Mouse (Mus musculus) heart, adult 9 months (tissue): ENCODE data around the gene Tex264.

ENCODE experiments used
- DNase-seq, 2 experiments: peaks; one replicate each; pipeline ENCODE4 v3.0.0; 2022; ENCODE audit warnings: low spot score in 2 of 2

The Tex264 gene

GRCm38 (mm10) chr9:106685249-106686101 lies at the start of gene Tex264:
Tex264 (minus strand) TSS chr9:106685927.
- peak; percentile 86 for DNase-seq

DNA sequence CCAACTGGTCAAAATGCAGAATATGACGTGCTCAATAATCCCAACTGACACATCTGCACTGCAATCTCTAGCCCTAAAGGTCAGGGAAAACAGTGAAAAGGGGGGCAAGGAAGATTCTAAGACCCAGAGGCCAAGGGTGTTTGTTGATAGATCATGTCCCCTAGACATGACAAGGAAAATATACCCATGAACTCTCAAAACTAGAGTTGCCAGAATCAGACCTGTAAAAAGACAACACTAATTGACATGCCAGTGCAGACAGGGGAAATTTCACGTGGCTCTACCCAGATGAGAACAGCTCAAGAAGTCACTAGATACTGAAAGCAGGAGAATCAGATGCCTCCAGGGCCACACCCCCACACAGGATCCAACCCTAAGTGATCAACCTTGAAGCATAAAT lies 48.0 kb upstream of the Tex264 start:
- no peak for DNase-seq

DNA sequence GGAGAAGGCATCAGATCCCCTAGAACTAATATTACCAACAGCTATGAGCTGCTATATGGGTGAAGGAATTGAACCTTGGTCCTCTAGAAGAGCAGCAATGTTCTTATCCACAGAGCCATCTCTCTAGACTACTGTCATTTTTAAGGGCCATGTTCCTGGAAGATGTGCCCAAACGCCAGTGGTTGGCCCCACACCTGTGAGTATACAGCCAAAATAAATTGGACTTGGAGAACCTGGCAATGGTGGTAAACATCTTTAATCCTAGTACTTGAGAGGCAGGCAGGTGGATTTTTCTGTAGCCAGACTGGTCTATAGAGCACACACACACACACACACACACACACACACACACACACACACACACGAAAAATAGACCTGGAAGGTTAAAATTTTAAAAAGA lies 43.7 kb upstream of the Tex264 start:
- no peak for DNase-seq

- DNase-seq: no peak
These were observed 41.2 kb upstream of the Tex264 start for GRCm38 (mm10) chr9:106726891-106727290.

- no peak for DNase-seq
These were observed 39.7 kb upstream of the Tex264 start for GRCm38 (mm10) chr9:106725435-106725834.

DNA sequence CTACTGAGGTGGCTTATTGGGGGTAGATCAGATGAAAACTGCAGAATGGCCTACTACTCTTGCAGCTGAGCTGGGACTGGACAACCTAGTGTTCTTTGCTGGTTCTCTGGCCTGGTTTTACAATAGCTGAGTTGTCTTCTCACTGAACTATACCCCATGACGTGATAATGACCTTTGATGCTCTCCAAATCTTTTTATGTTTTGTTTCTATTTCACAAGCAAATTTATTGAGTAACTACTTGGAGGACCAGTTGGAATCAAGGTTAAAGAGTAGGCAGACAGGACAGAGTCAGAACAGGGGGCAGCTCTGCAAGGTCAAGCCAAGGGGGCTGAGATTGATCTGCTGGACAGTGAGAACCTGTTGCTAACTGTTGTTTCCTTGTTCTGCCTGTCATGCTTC lies 39.1 kb upstream of the Tex264 start:
- DNase-seq: no peak

DNA sequence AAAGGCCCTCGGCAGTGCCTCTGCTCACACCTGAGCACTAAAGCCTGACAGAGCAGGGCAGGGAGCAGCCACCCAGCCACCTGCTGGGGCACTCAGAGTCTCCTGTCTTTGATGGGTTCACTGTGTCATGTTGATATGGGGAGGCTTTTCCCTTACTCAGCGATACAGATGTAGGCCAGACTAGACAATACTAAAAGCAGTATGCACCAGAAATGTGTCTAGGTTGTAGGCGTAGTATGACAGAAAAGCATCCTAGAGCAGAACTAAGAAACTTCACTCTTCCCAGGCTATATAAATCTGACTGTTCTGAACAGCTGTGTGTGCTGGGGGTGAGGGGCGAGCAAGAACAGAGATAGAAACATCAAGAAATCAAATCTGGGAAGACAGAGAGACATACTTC lies 31.0 kb upstream of the Tex264 start:
- no peak for DNase-seq

DNA sequence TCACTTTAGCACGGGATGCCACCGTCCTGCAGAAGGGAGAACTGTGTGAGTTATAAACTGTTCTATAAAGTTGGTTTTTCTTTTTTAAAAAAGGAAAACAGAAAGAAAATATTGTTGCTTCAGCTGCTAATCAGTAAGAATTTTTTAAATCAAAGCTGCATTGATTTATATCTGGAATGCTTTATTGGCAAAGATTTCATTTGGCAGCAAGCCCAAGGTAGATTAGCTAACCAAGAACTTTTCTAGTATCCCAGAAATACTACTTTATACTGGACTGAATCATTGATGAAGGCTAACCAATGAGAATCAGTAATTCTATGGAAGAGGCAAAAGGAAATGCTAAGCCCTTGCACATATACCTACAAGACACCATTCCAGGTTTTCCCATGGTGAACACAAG lies 30.5 kb upstream of the Tex264 start:
- DNase-seq: no peak

DNA sequence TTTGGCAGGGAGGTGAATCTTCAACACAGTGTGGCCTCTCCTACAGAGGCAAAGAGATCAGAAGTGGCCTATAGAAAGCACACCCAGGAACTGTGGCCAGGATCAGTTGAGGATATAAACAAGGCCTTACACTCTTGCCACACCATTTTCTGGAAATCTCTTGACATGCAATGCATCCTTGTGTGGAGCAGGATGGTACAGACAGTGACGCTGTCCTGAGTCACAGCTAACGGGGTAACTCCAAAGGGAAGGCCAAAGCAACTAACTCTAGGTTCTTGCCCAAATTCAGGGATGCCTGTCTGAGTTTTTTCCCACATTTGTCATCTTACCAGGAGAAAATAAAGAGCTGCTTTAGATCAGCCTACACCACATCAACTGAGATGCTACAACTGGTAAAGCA lies 26.7 kb upstream of the Tex264 start:
- DNase-seq: no peak

GRCm38 (mm10) chr9:106692973-106693481 lies 7.3 kb upstream of the Tex264 start:
- no peak for DNase-seq

- no peak for DNase-seq
These were observed 3.1 kb upstream of the Tex264 start for GRCm38 (mm10) chr9:106688834-106689233.

- peak; percentile 57 to 67 for DNase-seq
These were observed 1.4 kb upstream of the Tex264 start for GRCm38 (mm10) chr9:106686983-106687650.

DNA sequence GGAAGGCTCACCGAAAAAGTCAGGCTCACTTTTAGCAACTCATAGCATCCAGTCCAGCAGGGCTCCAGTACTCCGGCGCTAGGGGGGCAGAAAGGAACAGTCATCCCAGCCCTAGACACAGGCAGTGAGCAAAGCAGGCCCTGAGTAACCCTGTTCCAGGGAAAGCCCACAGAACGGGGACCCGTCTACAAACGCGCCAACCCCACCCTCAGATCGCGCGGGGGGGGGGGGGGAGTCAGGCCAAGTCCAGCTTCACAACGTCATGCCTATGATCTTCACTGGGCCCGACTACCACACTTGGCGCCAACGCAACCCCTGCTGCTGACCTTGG lies 844 bp downstream of the Tex264 start:
- DNase-seq: peak; percentile 19 to 44

DNA sequence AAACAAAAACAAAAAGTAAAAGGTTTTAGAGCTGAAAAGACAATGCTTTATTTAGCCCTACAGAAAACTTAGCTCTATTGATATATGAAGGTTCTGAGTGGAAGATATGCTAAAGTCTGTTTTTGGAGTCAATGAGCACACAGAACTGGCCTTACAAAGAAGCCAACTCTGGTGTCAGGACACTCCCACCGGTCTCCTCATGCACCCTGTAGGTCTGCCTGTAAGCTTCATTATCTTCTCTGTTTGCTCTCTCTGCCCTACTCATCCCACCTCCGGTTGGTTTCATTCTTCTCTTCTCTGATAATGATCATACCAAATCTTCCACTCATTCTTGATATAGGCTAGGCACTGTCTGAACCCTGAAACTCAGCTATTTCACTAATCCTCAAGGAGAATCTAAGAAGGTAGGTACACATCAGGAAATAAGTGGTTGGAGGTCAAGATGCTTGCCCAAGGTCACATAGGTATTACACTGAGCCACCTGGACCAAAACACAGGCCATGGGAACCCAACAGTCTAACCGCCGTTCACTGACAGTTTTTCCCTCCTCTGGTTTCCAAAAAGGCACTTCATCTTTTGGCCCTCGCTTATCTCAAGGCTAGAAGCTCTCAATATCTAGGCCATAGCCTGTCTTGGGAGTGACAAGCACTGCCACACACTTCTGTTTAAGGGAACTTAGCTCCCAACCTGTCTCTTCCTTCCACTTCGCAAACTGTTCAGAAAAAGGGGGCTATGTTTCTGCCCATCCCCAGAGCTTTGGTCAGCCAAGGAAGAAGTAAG lies 1.4 kb downstream of the Tex264 start:
- DNase-seq: no peak

GRCm38 (mm10) chr9:106681026-106681425 lies 4.7 kb downstream of the Tex264 start:
- DNase-seq: no peak

DNA sequence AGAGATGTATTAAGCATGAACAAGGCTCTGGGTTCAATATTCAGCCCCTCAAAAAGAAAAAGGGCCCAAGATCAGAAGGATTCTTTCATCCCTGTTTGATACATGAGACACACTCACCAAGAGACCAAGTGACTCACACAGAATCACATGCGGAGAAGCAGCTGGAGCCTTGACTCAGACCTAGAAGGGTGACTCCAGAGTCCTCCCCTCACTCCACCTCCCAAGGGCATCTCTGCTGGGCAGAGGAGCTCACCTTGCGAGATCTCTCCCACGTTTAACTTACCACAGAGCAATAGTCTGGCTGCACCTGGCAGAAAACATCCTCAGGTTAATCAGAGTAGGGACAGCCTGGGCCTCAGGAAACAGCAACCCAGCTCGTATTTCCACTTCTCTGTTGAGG lies 7.5 kb downstream of the Tex264 start:
- DNase-seq: no peak

DNA sequence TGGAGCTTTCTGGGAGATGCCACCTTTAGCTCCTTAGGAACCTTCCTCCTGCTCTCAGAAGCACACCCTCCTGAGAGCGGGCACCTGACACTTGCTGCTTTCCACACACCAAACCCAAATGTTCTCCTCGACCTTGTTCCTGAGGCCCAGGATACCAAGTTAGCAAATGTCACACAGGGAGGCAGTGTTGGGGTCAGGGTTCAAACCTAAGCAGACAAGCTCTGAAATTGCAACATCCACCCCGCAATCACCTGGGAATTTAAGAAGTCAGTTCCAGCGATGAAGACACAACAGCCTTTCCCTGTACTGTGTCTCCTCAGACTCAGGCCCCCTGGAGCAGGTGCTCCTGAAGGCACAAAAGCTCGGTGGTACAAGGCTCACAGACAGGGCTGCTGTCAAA lies 8.0 kb downstream of the Tex264 start:
- DNase-seq: no peak

DNA sequence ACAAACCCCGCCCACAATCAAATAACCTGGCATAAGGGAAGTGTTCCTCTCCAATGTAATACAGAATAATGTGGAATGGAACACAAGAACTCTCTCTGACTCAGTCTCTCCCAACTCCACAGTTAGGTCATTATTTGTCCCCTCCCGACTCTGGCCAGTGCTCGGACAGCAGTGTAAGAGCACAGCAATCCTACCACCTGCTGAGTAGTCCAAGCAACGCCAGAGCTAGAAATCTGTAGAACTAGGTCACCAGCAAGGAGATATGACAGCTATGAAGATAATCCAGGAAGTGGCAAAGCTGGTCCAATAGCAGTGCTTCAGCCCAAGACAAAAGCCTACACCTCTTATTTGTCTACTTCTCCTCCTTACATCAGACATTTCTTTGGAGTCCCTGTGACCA lies 9.2 kb downstream of the Tex264 start:
- no peak for DNase-seq

GRCm38 (mm10) chr9:106675965-106676364 lies 9.8 kb downstream of the Tex264 start:
- DNase-seq: no peak

DNA sequence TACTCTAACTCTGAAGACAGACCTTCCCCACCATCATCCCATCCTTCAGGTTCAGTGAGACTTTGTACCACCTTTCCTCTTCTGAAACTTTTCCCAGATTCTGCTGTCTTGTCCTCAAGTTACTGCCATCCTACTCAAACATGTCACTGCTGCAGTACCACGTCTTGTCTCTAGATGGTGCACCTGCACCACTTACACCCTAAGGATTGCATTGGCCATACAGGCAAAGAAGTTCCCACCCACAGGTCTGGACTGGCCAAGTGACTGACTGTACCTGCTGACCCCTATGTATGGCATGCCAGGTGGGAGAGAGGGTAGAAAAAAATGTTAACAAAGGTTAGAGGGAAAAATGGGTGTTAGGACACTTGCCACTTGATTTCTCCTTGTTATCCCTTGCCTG lies 10.2 kb downstream of the Tex264 start:
- DNase-seq: peak; percentile 51 to 79

DNA sequence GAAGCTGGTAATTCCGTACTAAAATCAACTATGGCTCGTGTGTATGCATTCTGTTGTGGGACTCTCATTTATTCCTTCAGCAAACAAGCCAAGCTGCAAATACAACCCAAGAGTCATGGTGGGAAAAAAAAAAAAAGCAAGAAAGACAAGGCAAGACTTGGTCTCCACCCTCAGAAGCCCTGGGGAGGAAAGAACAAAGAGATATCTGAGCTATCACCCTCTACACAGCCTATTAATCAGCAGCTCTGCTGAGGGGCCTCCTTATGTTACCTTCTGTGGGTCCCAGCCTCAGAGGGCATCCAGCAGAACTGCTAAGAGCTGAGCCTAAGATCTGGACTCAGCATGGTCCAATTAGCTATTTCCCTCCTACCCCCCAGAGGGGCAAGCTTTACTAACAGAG lies 11.9 kb downstream of the Tex264 start:
- no peak for DNase-seq

GRCm38 (mm10) chr9:106664856-106665255 lies 20.9 kb downstream of the Tex264 start:
- no peak for DNase-seq
